Mouse (Mus musculus): ENCODE data around the gene Eps8. TPM values are rescaled to one million over a fixed set of nuclear protein-coding genes. Genes with fewer than 3 reads are reported as not detected.
A peak's percentile ranks its signal among the peaks of the same experiment; 100 is the strongest.

Eps8 gene
- 1.7 and 1.9 TPM in 2 replicates for polyA plus RNA-seq (2015; fragmentation: Nextera tagmentation; extraction: Ambion mirVana)

- ATAC-seq (ENCODE audit: low read depth) = no peak
- no peak within 1 kb of the TSS for H3K4me2 ChIP-seq
- no peak within 1 kb of the TSS for H3K9ac ChIP-seq
- no peaks in the 10 kb centered on the region for H3K4me1 ChIP-seq (replicated peaks)
- no peaks in the 10 kb centered on the region for H3K36me3 ChIP-seq
- no peak for DNase-seq
- H3K27me3 ChIP-seq = peaks cover 4% of the 10 kb centered on the region
- WGBS (ENCODE audit: insufficient replicate concordance) = 59% methylated on average over 2 of the region's 2 CpGs
- H3K27ac ChIP-seq = no peak within 1 kb of the TSS
- no peak within 1 kb of the TSS for H3K4me3 ChIP-seq (replicated peaks)
- no peaks in the 10 kb centered on the region for H3K9me3 ChIP-seq (replicated peaks)
These were observed at the start of gene Eps8 for GRCm38 (mm10) chr6:137654776-137655175. TSS of gene Eps8 (minus strand) at chr6:137654876.

GRCm38 (mm10) chr6:137703431-137703830, 48.8 kb upstream of the Eps8 start:
- Histone ChIP-seq H3K4me3 (replicated peaks) (no peak overlapping the region), H3K4me1 (replicated peaks) (0 out of 2 replicates have a peak, but pooled peaks cover 6% of the 10 kb centered on the region), H3K9ac (no peak overlapping the region), H3K4me2 (no peak overlapping the region), H3K27me3 (0 out of 2 replicates have a peak, but pooled peaks cover 8% of the 10 kb centered on the region), H3K36me3 (no peaks in the 10 kb centered on the region), H3K27ac (no peak overlapping the region), H3K9me3 (replicated peaks) (no peaks in the 10 kb centered on the region)
- ATAC-seq (ENCODE audit: low read depth) = no peak
- no peak for DNase-seq
- 74% methylated on average over 7 of the region's 7 CpGs for WGBS (ENCODE audit: insufficient replicate concordance)

GRCm38 (mm10) chr6:137702918-137703317, 48.2 kb upstream of the Eps8 start:
- Histone ChIP-seq H3K4me2 (no peak overlapping the region), H3K4me1 (replicated peaks) (0 out of 2 replicates have a peak, but pooled peaks cover 6% of the 10 kb centered on the region), H3K4me3 (replicated peaks) (no peak overlapping the region), H3K27ac (no peak overlapping the region), H3K27me3 (0 out of 2 replicates have a peak, but pooled peaks cover 7% of the 10 kb centered on the region), H3K9ac (no peak overlapping the region), H3K9me3 (replicated peaks) (no peaks in the 10 kb centered on the region), H3K36me3 (no peaks in the 10 kb centered on the region)
- ATAC-seq (ENCODE audit: low read depth) (no peak), DNase-seq (no peak)
- 56% methylated on average over 4 of the region's 4 CpGs for WGBS (ENCODE audit: insufficient replicate concordance)

- no peak overlapping the region for H3K4me3 ChIP-seq (replicated peaks)
- DNase-seq (no peak), ATAC-seq (ENCODE audit: low read depth) (no peak)
- H3K4me1 ChIP-seq (replicated peaks) = 0 out of 2 replicates have a peak, but pooled peaks cover 6% of the 10 kb centered on the region
- no peak overlapping the region for H3K4me2 ChIP-seq
- H3K27ac ChIP-seq = no peak overlapping the region
- H3K27me3 ChIP-seq = no peaks in the 10 kb centered on the region
- no peaks in the 10 kb centered on the region for H3K36me3 ChIP-seq
- no peaks in the 10 kb centered on the region for H3K9me3 ChIP-seq (replicated peaks)
- WGBS (ENCODE audit: insufficient replicate concordance) = 51% methylated on average over 3 of the region's 3 CpGs
- H3K9ac ChIP-seq = no peak overlapping the region
These were observed 47.5 kb upstream of the Eps8 start for GRCm38 (mm10) chr6:137702186-137702585.

GRCm38 (mm10) chr6:137699434-137699833, 44.8 kb upstream of the Eps8 start:
- H3K9ac ChIP-seq = no peak overlapping the region
- no peak overlapping the region for H3K27ac ChIP-seq
- DNase-seq = no peak
- no peak overlapping the region for H3K4me2 ChIP-seq
- no peak for ATAC-seq (ENCODE audit: low read depth)
- no peak overlapping the region for H3K4me3 ChIP-seq (replicated peaks)
- 0 out of 2 replicates have a peak, but pooled peaks cover under 1% of the 10 kb centered on the region for H3K4me1 ChIP-seq (replicated peaks)
- 66% methylated on average over 7 of the region's 7 CpGs for WGBS (ENCODE audit: insufficient replicate concordance)
- no peaks in the 10 kb centered on the region for H3K27me3 ChIP-seq
- H3K36me3 ChIP-seq = no peaks in the 10 kb centered on the region
- no peaks in the 10 kb centered on the region for H3K9me3 ChIP-seq (replicated peaks)

- H3K4me2 ChIP-seq = no peak overlapping the region
- whole genome bisulfite sequencing (ENCODE audit: insufficient replicate concordance) = 35% methylated on average over 8 of the region's 8 CpGs
- H3K27me3 ChIP-seq = no peaks in the 10 kb centered on the region
- no peaks in the 10 kb centered on the region for H3K4me1 ChIP-seq (replicated peaks)
- H3K4me3 ChIP-seq (replicated peaks) = no peak overlapping the region
- DNase-seq (no peak), ATAC-seq (ENCODE audit: low read depth) (peak; percentile 48; the same call in 1 of the 2 replicates)
- no peak overlapping the region for H3K9ac ChIP-seq
- no peak overlapping the region for H3K27ac ChIP-seq
- H3K36me3 ChIP-seq = no peaks in the 10 kb centered on the region
- no peaks in the 10 kb centered on the region for H3K9me3 ChIP-seq (replicated peaks)
These were observed 41.9 kb upstream of the Eps8 start for GRCm38 (mm10) chr6:137696445-137697204.

GRCm38 (mm10) chr6:137695046-137695445, 40.4 kb upstream of the Eps8 start:
- ATAC-seq (ENCODE audit: low read depth) = no peak
- no peak for DNase-seq
- no peak overlapping the region for H3K4me3 ChIP-seq (replicated peaks)
- H3K4me2 ChIP-seq = no peak overlapping the region
- no peaks in the 10 kb centered on the region for H3K4me1 ChIP-seq (replicated peaks)
- no peaks in the 10 kb centered on the region for H3K36me3 ChIP-seq
- 70% methylated on average over 8 of the region's 8 CpGs for WGBS (ENCODE audit: insufficient replicate concordance)
- no peak overlapping the region for H3K9ac ChIP-seq
- H3K27me3 ChIP-seq = no peaks in the 10 kb centered on the region
- no peaks in the 10 kb centered on the region for H3K9me3 ChIP-seq (replicated peaks)
- no peak overlapping the region for H3K27ac ChIP-seq

GRCm38 (mm10) chr6:137694310-137694709, 39.6 kb upstream of the Eps8 start:
- no peaks in the 10 kb centered on the region for H3K9me3 ChIP-seq (replicated peaks)
- no peak overlapping the region for H3K4me3 ChIP-seq (replicated peaks)
- no peak overlapping the region for H3K9ac ChIP-seq
- ATAC-seq (ENCODE audit: low read depth) (no peak), DNase-seq (no peak)
- H3K36me3 ChIP-seq = no peaks in the 10 kb centered on the region
- H3K27ac ChIP-seq = no peak overlapping the region
- H3K4me2 ChIP-seq = no peak overlapping the region
- 19% methylated on average over 2 of the region's 2 CpGs for WGBS (ENCODE audit: insufficient replicate concordance)
- no peaks in the 10 kb centered on the region for H3K27me3 ChIP-seq
- H3K4me1 ChIP-seq (replicated peaks) = no peaks in the 10 kb centered on the region

GRCm38 (mm10) chr6:137690550-137691119, 36.0 kb upstream of the Eps8 start:
- no peak overlapping the region for H3K27ac ChIP-seq
- no peak overlapping the region for H3K4me3 ChIP-seq (replicated peaks)
- no peaks in the 10 kb centered on the region for H3K9me3 ChIP-seq (replicated peaks)
- H3K36me3 ChIP-seq = no peaks in the 10 kb centered on the region
- H3K4me2 ChIP-seq = no peak overlapping the region
- ATAC-seq (ENCODE audit: low read depth) (no peak), DNase-seq (no peak)
- no peaks in the 10 kb centered on the region for H3K4me1 ChIP-seq (replicated peaks)
- H3K9ac ChIP-seq = no peak overlapping the region
- no peaks in the 10 kb centered on the region for H3K27me3 ChIP-seq
- WGBS (ENCODE audit: insufficient replicate concordance) = 52% methylated on average over 2 of the region's 2 CpGs

- Histone ChIP-seq H3K27ac (no peak overlapping the region), H3K27me3 (no peaks in the 10 kb centered on the region), H3K9me3 (replicated peaks) (no peaks in the 10 kb centered on the region), H3K4me1 (replicated peaks) (no peaks in the 10 kb centered on the region), H3K36me3 (no peaks in the 10 kb centered on the region), H3K4me3 (replicated peaks) (no peak overlapping the region), H3K4me2 (no peak overlapping the region), H3K9ac (no peak overlapping the region)
- DNase-seq (no peak), ATAC-seq (ENCODE audit: low read depth) (no peak)
- WGBS (ENCODE audit: insufficient replicate concordance) = 75% methylated on average over 11 of the region's 11 CpGs
These were observed 33.9 kb upstream of the Eps8 start for GRCm38 (mm10) chr6:137688506-137689105.

GRCm38 (mm10) chr6:137688079-137688478, 33.4 kb upstream of the Eps8 start:
- WGBS (ENCODE audit: insufficient replicate concordance) = 62% methylated on average over 3 of the region's 3 CpGs
- Histone ChIP-seq H3K9me3 (replicated peaks) (no peaks in the 10 kb centered on the region), H3K4me3 (replicated peaks) (no peak overlapping the region), H3K27ac (no peak overlapping the region), H3K36me3 (no peaks in the 10 kb centered on the region), H3K4me2 (no peak overlapping the region), H3K9ac (no peak overlapping the region), H3K27me3 (no peaks in the 10 kb centered on the region), H3K4me1 (replicated peaks) (no peaks in the 10 kb centered on the region)
- no peak for DNase-seq
- ATAC-seq (ENCODE audit: low read depth) = no peak

All from liver, embryonic 13.5 days (tissue).